Mouse (Mus musculus): ENCODE results near the gene Zbtb2. TPM values are rescaled to one million over a fixed set of nuclear protein-coding genes. Genes with fewer than 3 reads are reported as not detected.
"Not testable (repeated sequence)": the region's sequence is repeated elsewhere in the genome, so short reads cannot be mapped to it uniquely, and the experiment has no call there.

Zbtb2 gene
- 25.2 to 30.1 TPM (median 28.5 TPM) in 3 replicates for total RNA-seq (2017)

- no peak for ATAC-seq (replicated peaks; ENCODE audit: insufficient number of reproducible peaks, low FRiP score, low TSS enrichment, poor library complexity, severe bottlenecking)
These were observed at the start of gene Zbtb2 for GRCm38 (mm10) chr10:4387701-4388383. Gene Zbtb2, minus strand, starts transcription at chr10:4388108.

GRCm38 (mm10) chr10:4435416-4435815 is 47.5 kb upstream of the Zbtb2 start:
- ATAC-seq (replicated peaks; ENCODE audit: insufficient number of reproducible peaks, low FRiP score, low TSS enrichment, poor library complexity, severe bottlenecking): no peak

- not testable (repeated sequence) for ATAC-seq (replicated peaks; ENCODE audit: insufficient number of reproducible peaks, low FRiP score, low TSS enrichment, poor library complexity, severe bottlenecking)
These were observed 46.0 kb upstream of the Zbtb2 start for GRCm38 (mm10) chr10:4433871-4434270.

- ATAC-seq (replicated peaks; ENCODE audit: insufficient number of reproducible peaks, low FRiP score, low TSS enrichment, poor library complexity, severe bottlenecking): no peak
These were observed 45.3 kb upstream of the Zbtb2 start for GRCm38 (mm10) chr10:4432996-4433755.

- ATAC-seq (replicated peaks; ENCODE audit: insufficient number of reproducible peaks, low FRiP score, low TSS enrichment, poor library complexity, severe bottlenecking): peak; percentile 67
These were observed 44.4 kb upstream of the Zbtb2 start, which contains the start of the genes Rmnd1 and Armt1 for GRCm38 (mm10) chr10:4432123-4432931. Gene Rmnd1, minus strand, starts transcription at chr10:4432388. Gene Armt1, plus strand, starts transcription at chr10:4432467.

GRCm38 (mm10) chr10:4431746-4432122 is 43.8 kb upstream of the Zbtb2 start:
- no peak for ATAC-seq (replicated peaks; ENCODE audit: insufficient number of reproducible peaks, low FRiP score, low TSS enrichment, poor library complexity, severe bottlenecking)

- ATAC-seq (replicated peaks; ENCODE audit: insufficient number of reproducible peaks, low FRiP score, low TSS enrichment, poor library complexity, severe bottlenecking): no peak
These were observed 42.9 kb upstream of the Zbtb2 start for GRCm38 (mm10) chr10:4430826-4431225.

- ATAC-seq (replicated peaks; ENCODE audit: insufficient number of reproducible peaks, low FRiP score, low TSS enrichment, poor library complexity, severe bottlenecking): peak; percentile 33; the same call in 1 of the 2 replicates
These were observed 42.5 kb upstream of the Zbtb2 start for GRCm38 (mm10) chr10:4430399-4430798.

GRCm38 (mm10) chr10:4425245-4425644 is 37.3 kb upstream of the Zbtb2 start:
- ATAC-seq (replicated peaks; ENCODE audit: insufficient number of reproducible peaks, low FRiP score, low TSS enrichment, poor library complexity, severe bottlenecking): no peak

- ATAC-seq (replicated peaks; ENCODE audit: insufficient number of reproducible peaks, low FRiP score, low TSS enrichment, poor library complexity, severe bottlenecking): no peak
These were observed 19.3 kb upstream of the Zbtb2 start for GRCm38 (mm10) chr10:4407191-4407590.

GRCm38 (mm10) chr10:4405511-4405910 is 17.6 kb upstream of the Zbtb2 start:
- no peak for ATAC-seq (replicated peaks; ENCODE audit: insufficient number of reproducible peaks, low FRiP score, low TSS enrichment, poor library complexity, severe bottlenecking)

GRCm38 (mm10) chr10:4404895-4405491 is 17.1 kb upstream of the Zbtb2 start:
- 0 out of 2 replicates have a peak, but pooled peaks have one; percentile 33 for ATAC-seq (replicated peaks; ENCODE audit: insufficient number of reproducible peaks, low FRiP score, low TSS enrichment, poor library complexity, severe bottlenecking)

GRCm38 (mm10) chr10:4398058-4398457 is 10.2 kb upstream of the Zbtb2 start:
- no peak for ATAC-seq (replicated peaks; ENCODE audit: insufficient number of reproducible peaks, low FRiP score, low TSS enrichment, poor library complexity, severe bottlenecking)

- no peak for ATAC-seq (replicated peaks; ENCODE audit: insufficient number of reproducible peaks, low FRiP score, low TSS enrichment, poor library complexity, severe bottlenecking)
These were observed 7.4 kb upstream of the Zbtb2 start for GRCm38 (mm10) chr10:4395321-4395720.

- ATAC-seq (replicated peaks; ENCODE audit: insufficient number of reproducible peaks, low FRiP score, low TSS enrichment, poor library complexity, severe bottlenecking): no peak
These were observed 3.9 kb upstream of the Zbtb2 start for GRCm38 (mm10) chr10:4391851-4392250.

- ATAC-seq (replicated peaks; ENCODE audit: insufficient number of reproducible peaks, low FRiP score, low TSS enrichment, poor library complexity, severe bottlenecking): no peak
These were observed 3.2 kb upstream of the Zbtb2 start for GRCm38 (mm10) chr10:4391076-4391475.

- no peak for ATAC-seq (replicated peaks; ENCODE audit: insufficient number of reproducible peaks, low FRiP score, low TSS enrichment, poor library complexity, severe bottlenecking)
These were observed 2.6 kb upstream of the Zbtb2 start for GRCm38 (mm10) chr10:4390550-4390949.

- no peak for ATAC-seq (replicated peaks; ENCODE audit: insufficient number of reproducible peaks, low FRiP score, low TSS enrichment, poor library complexity, severe bottlenecking)
These were observed 1.7 kb upstream of the Zbtb2 start for GRCm38 (mm10) chr10:4389461-4390112.

Measured in monocyte, adult 5-6 weeks (primary cell).